Mouse (Mus musculus) ES-E14 (cell line): Measurements from ENCODE around the gene Cfap20. TPM values are rescaled to one million over a fixed set of nuclear protein-coding genes. Genes with fewer than 3 reads are reported as not detected.

Experiments used
- DNase-seq: peaks from one replicate; pipeline ENCODE4 v3.0.0-alpha.2; 2013; ENCODE audit warnings: low read depth, low spot score
- H3K27ac ChIP-seq: 2 replicates; pipeline ENCODE4 v1.5.1; 2012; ENCODE audit warnings: low read depth, mild to moderate bottlenecking, low read length, moderate library complexity, mixed read lengths; ENCODE audit not compliant: poor library complexity, insufficient read depth, severe bottlenecking
- H3K36me3 ChIP-seq: 2 replicates; pipeline ENCODE4 v1.6.1; 2012; ENCODE audit warnings: mild to moderate bottlenecking, low read length, moderate library complexity, mixed read lengths; ENCODE audit not compliant: control insufficient read depth, poor library complexity, insufficient read depth, severe bottlenecking
- H3K4me1 ChIP-seq, 2 experiments: fragments of 150-350 bp in 1 of 2; sonication (generic) in 1 of 2; 2 replicates each; pipeline ENCODE4 v1.6.1; 2012; ENCODE audit warnings: low read length in 2 of 2, mild to moderate bottlenecking in 1 of 2, mixed read lengths in 1 of 2; ENCODE audit not compliant: control insufficient read depth in 2 of 2, insufficient read depth in 2 of 2, poor library complexity in 1 of 2
- H3K4me3 ChIP-seq, 2 experiments: fragments of 150-350 bp in 1 of 2; sonication (generic) in 1 of 2; 2 replicates each; pipeline ENCODE4 v1.5.1; 2012; ENCODE audit warnings: low read length in 2 of 2, low read depth in 1 of 2, mild to moderate bottlenecking in 1 of 2, mixed read lengths in 1 of 2; ENCODE audit not compliant: insufficient read depth in 1 of 2, poor library complexity in 1 of 2, severe bottlenecking in 1 of 2
- H3K9ac ChIP-seq: 2 replicates; pipeline ENCODE4 v1.6.1; 2012; ENCODE audit warnings: low read depth, mild to moderate bottlenecking, low read length, mixed read lengths; ENCODE audit not compliant: poor library complexity, insufficient read depth, severe bottlenecking
- H3K9me3 ChIP-seq: fragments of 150-350 bp; sonication (generic); 2 replicates; pipeline ENCODE4 v1.6.1; 2012; ENCODE audit warnings: low read depth, mild to moderate bottlenecking, low read length; ENCODE audit not compliant: control insufficient read depth, insufficient read depth
- CHD2 ChIP-seq: IDR thresholded peaks from 2 replicates; pipeline ENCODE4 v1.6.1; 2014; ENCODE audit warnings: mild to moderate bottlenecking, low read depth, low read length, inconsistent platforms
- HCFC1 ChIP-seq: IDR thresholded peaks from 2 replicates; pipeline ENCODE4 v1.6.1; 2012; ENCODE audit warnings: low read length, inconsistent platforms, borderline replicate concordance; ENCODE audit not compliant: insufficient read depth
- MAFK ChIP-seq: IDR thresholded peaks from 2 replicates; pipeline ENCODE4 v1.6.1; 2014; ENCODE audit warnings: mild to moderate bottlenecking, low read depth, low read length, inconsistent platforms; ENCODE audit not compliant: insufficient read depth
- ZC3H11A ChIP-seq: IDR thresholded peaks from 2 replicates; pipeline ENCODE4 v1.6.1; 2012; ENCODE audit warnings: low read depth, mild to moderate bottlenecking, inconsistent platforms, low read length, borderline replicate concordance
- ZNF384 ChIP-seq: IDR thresholded peaks from 2 replicates; pipeline ENCODE4 v1.6.1; 2012; ENCODE audit warnings: low read depth, low read length, inconsistent platforms
- in situ Hi-C, 2 experiments: fragments of 600-800 bp; cut with MboI; formaldehyde crosslinking; loops; one replicate each; pipeline ENCODE4 v1.15.1; 2025; ENCODE audit warnings: low sequenced_read_pairs in 2 of 2, inconsistent platforms in 1 of 2; ENCODE audit not compliant: unreplicated experiment in 2 of 2
- total RNA-seq: library from RNA; depleted of rRNA; stranded (reverse); fragments of 300-350 nt; gene quantifications from 2 replicates; pipeline ENCODE4 v1.2.3, GENCODE M21; 2012

The Cfap20 gene
- total RNA-seq, 1 experiment: 70.5 TPM

GRCm38 (mm10) chr8:95387936-95388335 lies 46.7 kb downstream of the Cfap20 start:
- no peaks in the 10 kb centered on the region for H3K9me3 ChIP-seq
- H3K4me3 ChIP-seq: no peak overlapping the region
- no peak for DNase-seq
- H3K9ac ChIP-seq: no peak overlapping the region
- TF ChIP-seq HCFC1 (no peak), ZNF384 (no peak), MAFK (no peak), ZC3H11A (no peak), CHD2 (no peak)
- H3K36me3 ChIP-seq: no peaks in the 10 kb centered on the region
- H3K4me1 ChIP-seq: no peaks in the 10 kb centered on the region
- no peak overlapping the region for H3K27ac ChIP-seq
- in situ Hi-C loops: no loop called here

GRCm38 (mm10) chr8:95387221-95387620 lies 47.4 kb downstream of the Cfap20 start:
- Histone ChIP-seq H3K9ac (no peak overlapping the region), H3K9me3 (no peaks in the 10 kb centered on the region), H3K4me3 (no peak overlapping the region), H3K27ac (no peak overlapping the region), H3K36me3 (no peaks in the 10 kb centered on the region), H3K4me1 (no peaks in the 10 kb centered on the region)
- in situ Hi-C loops: no loop called here
- TF ChIP-seq ZNF384 (no peak), HCFC1 (no peak), ZC3H11A (no peak), MAFK (no peak), CHD2 (no peak)
- DNase-seq: no peak

- in situ Hi-C loops: no loop called here
- H3K9me3 ChIP-seq: no peaks in the 10 kb centered on the region
- TF ChIP-seq ZNF384: no peak
- no peak overlapping the region for H3K27ac ChIP-seq
- no peaks in the 10 kb centered on the region for H3K4me1 ChIP-seq
- H3K9ac ChIP-seq: no peak overlapping the region
- H3K4me3 ChIP-seq: no peak overlapping the region
- H3K36me3 ChIP-seq: no peaks in the 10 kb centered on the region
- DNase-seq: no peak
Measured at GRCm38 (mm10) chr8:95386037-95386436, 48.6 kb downstream of the Cfap20 start.

GRCm38 (mm10) chr8:95384501-95384900 lies 50.2 kb downstream of the Cfap20 start:
- Histone ChIP-seq H3K9ac (no peak overlapping the region), H3K9me3 (no peaks in the 10 kb centered on the region), H3K4me3 (no peak overlapping the region), H3K27ac (no peak overlapping the region), H3K36me3 (no peaks in the 10 kb centered on the region), H3K4me1 (no peaks in the 10 kb centered on the region)
- no peak for DNase-seq
- in situ Hi-C loops: no loop called here
- no peak for TF ChIP-seq CHD2
- TF ChIP-seq MAFK: no peak
- no peak for TF ChIP-seq ZNF384
- no peak for TF ChIP-seq ZC3H11A
- no peak for TF ChIP-seq HCFC1

GRCm38 (mm10) chr8:95381595-95381994 lies 53.1 kb downstream of the Cfap20 start:
- H3K4me3 ChIP-seq: no peak overlapping the region
- no peaks in the 10 kb centered on the region for H3K4me1 ChIP-seq
- no peak overlapping the region for H3K27ac ChIP-seq
- DNase-seq: no peak
- in situ Hi-C loops: no loop called here
- H3K36me3 ChIP-seq: no peaks in the 10 kb centered on the region
- no peak overlapping the region for H3K9ac ChIP-seq
- TF ChIP-seq HCFC1 (no peak), ZC3H11A (no peak), CHD2 (no peak), ZNF384 (no peak), MAFK (no peak)
- H3K9me3 ChIP-seq: no peaks in the 10 kb centered on the region
